Mouse (Mus musculus) heart, adult 2 months (tissue): ENCODE measurements at regions not wholly inside any gene's neighbourhood (a gene's known extent, or its start where the extent isn't known, plus 50 kb on each side); places are given as distances from the start of the nearest gene placed in this dataset.
A peak's percentile ranks its signal among the peaks of the same experiment; 100 is the strongest.

ENCODE experiments used
- DNase-seq, 2 experiments: peaks; one replicate each; pipeline ENCODE4 v3.0.0; 2021
- H3K27ac ChIP-seq: fragments of 200-600 bp; 2 replicates; pipeline ENCODE4 v1.8.1; 2022
- H3K27me3 ChIP-seq: fragments of 200-500 bp; 2 replicates; pipeline ENCODE4 v1.6.1; 2012; ENCODE audit warnings: mild to moderate bottlenecking, low read length, inconsistent platforms, mixed read lengths; ENCODE audit not compliant: control insufficient read depth, insufficient read depth
- H3K36me3 ChIP-seq: fragments of 200-500 bp; 2 replicates; pipeline ENCODE4 v1.6.1; 2012; ENCODE audit warnings: low read length, inconsistent platforms; ENCODE audit not compliant: control insufficient read depth, insufficient read depth
- H3K4me1 ChIP-seq: fragments of 200-500 bp; 2 replicates; pipeline ENCODE4 v1.6.1; 2011; ENCODE audit warnings: low read length; ENCODE audit not compliant: control insufficient read depth, insufficient read depth
- H3K4me3 ChIP-seq: fragments of 200-600 bp; 2 replicates; pipeline ENCODE4 v1.8.1; 2022
- H3K79me2 ChIP-seq: fragments of 200-500 bp; replicated peaks from 2 replicates; pipeline ENCODE4 v1.6.1; 2012; ENCODE audit warnings: mild to moderate bottlenecking, inconsistent platforms, low read length, moderate library complexity, mixed read lengths; ENCODE audit not compliant: control insufficient read depth, insufficient read depth
- H3K9ac ChIP-seq: fragments of 200-500 bp; 2 replicates; pipeline ENCODE4 v1.6.1; 2012; ENCODE audit warnings: low read depth, mild to moderate bottlenecking, control low read depth, inconsistent platforms, low read length, mixed read lengths
- CTCF ChIP-seq: fragments of 200-600 bp; IDR thresholded peaks from 2 replicates; pipeline ENCODE4 v1.8.1; 2022; ENCODE audit warnings: antibody characterized with exemption, mild to moderate bottlenecking, moderate library complexity
- EP300 ChIP-seq: fragments of 200-500 bp; IDR thresholded peaks from 2 replicates; pipeline ENCODE4 v1.6.1; 2011; ENCODE audit warnings: low read depth, low read length, control low read depth; ENCODE audit not compliant: insufficient read depth
- POLR2A ChIP-seq: fragments of 200-500 bp; IDR thresholded peaks from 2 replicates; pipeline ENCODE4 v1.6.1; 2011; ENCODE audit warnings: mild to moderate bottlenecking, low read depth, low read length, control low read depth; ENCODE audit not compliant: insufficient read depth
- WGBS: fragments of 180-500 bp; shearing (Covaris S2); methylation state at CpG from one replicate; pipeline ENCODE4 v1.1.7; 2018; 5-methylcytosine and 5-hydroxymethylcytosine counted together
- intact Hi-C: fragments of 180-260 bp; cut with DNase I; formaldehyde crosslinking; loops from one replicate; pipeline ENCODE4 v1.15.1; 2025

GRCm38 (mm10) chr9:63074803-63075202 lies 74.0 kb downstream of the Skor1 start:
- Histone ChIP-seq H3K27me3 (no peaks in the 10 kb centered on the region), H3K4me3 (no peak overlapping the region), H3K27ac (peak overlapping the region; percentile 67), H3K79me2 (no peaks in the 10 kb centered on the region), H3K36me3 (no peaks in the 10 kb centered on the region), H3K9ac (no peak overlapping the region), H3K4me1 (peaks cover 20% of the 10 kb centered on the region)
- intact Hi-C loops, result loop anchor here (2.0 to 5.0 kb wide), 3 partner anchors 34 to 93 kb away; no protein-coding TSS in a partner anchor
- TF ChIP-seq CTCF, result no peak
- TF ChIP-seq EP300, result 0 out of 2 replicates have a peak, but pooled peaks have one; percentile 17
- DNase-seq, result peak; percentile 31 to 39
- WGBS, result 37% methylated on average over 7 of the region's 7 CpGs

- Histone ChIP-seq H3K4me3 (no peak overlapping the region), H3K36me3 (no peaks in the 10 kb centered on the region), H3K4me1 (peaks cover 21% of the 10 kb centered on the region), H3K27me3 (no peaks in the 10 kb centered on the region), H3K27ac (peak overlapping the region; percentile 61), H3K79me2 (no peaks in the 10 kb centered on the region), H3K9ac (peak overlapping the region; percentile 24; the same call in 1 of the 2 replicates)
- no peak for DNase-seq
- intact Hi-C loops, result loop anchor here (2.0 to 5.0 kb wide), 3 partner anchors 35 to 92 kb away; no protein-coding TSS in a partner anchor
- 0 out of 2 replicates have a peak, but pooled peaks have one; percentile 9 for TF ChIP-seq CTCF
- TF ChIP-seq POLR2A, result no peak
- TF ChIP-seq EP300, result 0 out of 2 replicates have a peak, but pooled peaks have one; percentile 17
- 32% methylated on average over 10 of the region's 10 CpGs for WGBS
Observed at GRCm38 (mm10) chr9:63074023-63074750, 74.6 kb downstream of the Skor1 start.

DNA sequence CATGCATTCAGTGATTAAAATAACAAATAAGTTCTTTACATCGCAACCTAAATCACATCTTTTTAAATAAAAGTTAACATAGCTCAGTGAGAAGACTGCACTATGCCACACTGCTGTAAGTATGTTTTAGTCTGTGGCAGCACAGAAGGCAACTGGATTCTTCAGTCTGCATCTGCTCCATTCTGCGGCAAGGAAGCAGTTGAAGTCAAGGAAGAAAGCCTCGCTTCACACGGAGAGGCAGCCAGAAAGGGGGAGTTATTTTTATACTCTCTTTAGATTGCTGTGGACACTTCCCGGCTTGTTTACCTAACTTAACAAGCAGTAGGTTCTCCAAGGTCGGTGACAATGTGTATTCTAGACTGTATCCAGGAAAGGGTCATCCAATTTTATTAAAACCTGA lies 77.7 kb downstream of the Skor1 start:
- TF ChIP-seq EP300 (no peak), POLR2A (no peak), CTCF (no peak)
- no peaks in the 10 kb centered on the region for H3K36me3 ChIP-seq
- no peak overlapping the region for H3K4me3 ChIP-seq
- DNase-seq, result no peak
- intact Hi-C loops, result loop anchor here (5.0 kb wide), 2 partner anchors 51 to 89 kb away; no protein-coding TSS in a partner anchor
- WGBS, result 34% methylated on average over 6 of the region's 6 CpGs
- H3K27me3 ChIP-seq, result no peaks in the 10 kb centered on the region
- no peak overlapping the region for H3K9ac ChIP-seq
- H3K79me2 ChIP-seq, result no peaks in the 10 kb centered on the region
- peaks cover 21% of the 10 kb centered on the region for H3K4me1 ChIP-seq
- H3K27ac ChIP-seq, result peak overlapping the region; percentile 47

GRCm38 (mm10) chr9:63069919-63070318 lies 78.8 kb downstream of the Skor1 start:
- DNase-seq, result no peak
- 84% methylated on average over 6 of the region's 6 CpGs for WGBS
- H3K79me2 ChIP-seq, result no peaks in the 10 kb centered on the region
- intact Hi-C loops, result loop anchor here (5.0 kb wide), 2 partner anchors 52 to 88 kb away; no protein-coding TSS in a partner anchor
- no peaks in the 10 kb centered on the region for H3K27me3 ChIP-seq
- no peak overlapping the region for H3K4me3 ChIP-seq
- TF ChIP-seq POLR2A (no peak), EP300 (no peak), CTCF (no peak)
- no peak overlapping the region for H3K27ac ChIP-seq
- H3K4me1 ChIP-seq, result peaks cover 14% of the 10 kb centered on the region
- no peaks in the 10 kb centered on the region for H3K36me3 ChIP-seq
- H3K9ac ChIP-seq, result no peak overlapping the region

DNA sequence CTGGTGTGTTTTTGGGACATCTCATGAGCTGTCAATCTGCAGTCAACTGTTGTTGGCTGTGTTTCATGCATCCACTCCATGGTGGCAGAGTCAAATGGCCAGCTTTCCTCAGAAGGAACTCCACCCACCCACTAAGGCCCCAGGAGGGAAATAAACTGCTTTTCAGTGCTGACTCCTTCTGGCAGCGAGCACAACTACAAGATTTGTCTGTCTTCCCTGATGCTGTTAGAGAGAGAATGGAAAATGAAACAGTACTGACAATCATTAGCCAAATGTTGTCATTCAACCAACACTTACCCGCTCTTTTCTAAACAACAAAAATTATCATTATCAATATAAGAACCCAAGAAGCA lies 79.3 kb upstream of the Pias1 start:
- H3K4me3 ChIP-seq, result no peak overlapping the region
- no peaks in the 10 kb centered on the region for H3K27me3 ChIP-seq
- intact Hi-C loops, result no loop called here
- 62% methylated on average over 2 of the region's 2 CpGs for WGBS
- no peak overlapping the region for H3K9ac ChIP-seq
- no peak for DNase-seq
- H3K27ac ChIP-seq, result no peak overlapping the region
- no peaks in the 10 kb centered on the region for H3K36me3 ChIP-seq
- TF ChIP-seq POLR2A (no peak), CTCF (peak; percentile 38), EP300 (no peak)
- no peaks in the 10 kb centered on the region for H3K79me2 ChIP-seq
- peaks cover 4% of the 10 kb centered on the region for H3K4me1 ChIP-seq

- Histone ChIP-seq H3K79me2 (no peaks in the 10 kb centered on the region), H3K27me3 (no peaks in the 10 kb centered on the region), H3K36me3 (no peaks in the 10 kb centered on the region), H3K9ac (no peak overlapping the region), H3K4me1 (peaks cover 4% of the 10 kb centered on the region), H3K27ac (no peak overlapping the region), H3K4me3 (no peak overlapping the region)
- no peak for DNase-seq
- 74% methylated on average over 10 of the region's 10 CpGs for WGBS
- intact Hi-C loops, result no loop called here
- TF ChIP-seq CTCF, result no peak
- TF ChIP-seq EP300, result no peak
- no peak for TF ChIP-seq POLR2A
Observed at GRCm38 (mm10) chr9:63066384-63067053, 78.8 kb upstream of the Pias1 start.
